Mouse (Mus musculus): Measurements from ENCODE around the gene Nbeal1.
A peak's percentile ranks its signal among the peaks of the same experiment; 100 is the strongest.
"Not testable (repeated sequence)": the region's sequence is repeated elsewhere in the genome, so short reads cannot be mapped to it uniquely, and the experiment has no call there.

DNA sequence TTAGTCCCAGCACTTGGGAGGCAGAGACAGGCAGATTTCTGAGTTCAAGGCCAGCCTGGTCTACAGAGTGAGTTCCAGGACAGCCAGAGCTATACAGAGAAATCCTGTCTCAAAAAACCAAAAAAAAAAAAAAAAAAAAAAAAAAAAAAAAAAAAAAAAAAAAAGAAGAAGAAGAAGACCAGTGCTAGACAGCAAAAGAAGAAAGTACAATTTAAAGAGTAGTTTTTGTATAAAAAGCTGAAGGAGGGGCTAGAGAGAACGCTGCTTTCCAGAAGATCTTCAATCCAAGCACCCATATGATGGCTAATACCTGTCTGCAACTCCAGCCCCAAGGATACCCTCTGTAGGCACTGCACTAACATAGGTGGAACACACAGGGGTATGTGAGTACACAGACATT, 2.6 kb upstream of the Nbeal1 start:
- TF ChIP-seq ZNF384 (IDR thresholded peaks at IDR 0.05; ENCODE audit: low read depth, low read length), result peak; percentile 51; the same call in 1 of the 2 replicates
- TF ChIP-seq CHD2 (IDR thresholded peaks at IDR 0.05; ENCODE audit: low read depth, low read length); HCFC1 (IDR thresholded peaks at IDR 0.05; ENCODE audit: borderline replicate concordance, insufficient read depth, low read length); MAFK (IDR thresholded peaks at IDR 0.05; ENCODE audit: insufficient read depth, low read depth, low read length); ZC3H11A (IDR thresholded peaks at IDR 0.05; ENCODE audit: borderline replicate concordance, low read depth, low read length): not testable (repeated sequence)
